Mouse (Mus musculus): Measurements from ENCODE around the gene Gm10643. TPM values are rescaled to one million over a fixed set of nuclear protein-coding genes. Genes with fewer than 3 reads are reported as not detected.

Gene Gm10643
- polyA plus RNA-seq (2012; rRNA removed) = 0.36 and 0.45 TPM in 2 replicates

- TF ChIP-seq CTCF (IDR thresholded peaks at IDR 0.05; ENCODE audit: borderline replicate concordance, control insufficient read depth, extremely low read depth, insufficient read depth, low read length, poor library complexity) = no peak
- TF ChIP-seq POLR2A (IDR thresholded peaks at IDR 0.05; ENCODE audit: control insufficient read depth, extremely low read depth, insufficient read depth, low read length, poor library complexity) = no peak
- Histone ChIP-seq H3K4me1 (replicated peaks; ENCODE audit: control insufficient read depth, insufficient read depth, low read length) (peaks cover 18% of the 10 kb centered on the region), H3K27me3 (ENCODE audit: control insufficient read depth, insufficient read depth, low read length) (no peaks in the 10 kb centered on the region), H3K4me3 (ENCODE audit: control insufficient read depth, insufficient read depth, low read length) (peak within 1 kb of the TSS; percentile 55), H3K27ac (ENCODE audit: control insufficient read depth, insufficient read depth, low read length) (peak within 1 kb of the TSS; percentile 99), H3K36me3 (ENCODE audit: control insufficient read depth, insufficient read depth, low read length) (no peaks in the 10 kb centered on the region)
- no peak for DNase-seq
- WGBS = 65% methylated on average over 1 of the region's 1 CpGs
These were observed at the start of gene Gm10643 for GRCm38 (mm10) chr8:84065037-84065436. Gene Gm10643 (minus strand): TSS chr8:84065137.

GRCm38 (mm10) chr8:84106216-84107040 lies 41.5 kb upstream of the Gm10643 start:
- WGBS = 93% methylated on average over 6 of the region's 6 CpGs
- no peak overlapping the region for H3K27ac ChIP-seq (ENCODE audit: control insufficient read depth, insufficient read depth, low read length)
- H3K36me3 ChIP-seq (ENCODE audit: control insufficient read depth, insufficient read depth, low read length) = no peaks in the 10 kb centered on the region
- H3K4me1 ChIP-seq (replicated peaks; ENCODE audit: control insufficient read depth, insufficient read depth, low read length) = peaks cover 21% of the 10 kb centered on the region
- no peak for DNase-seq
- no peak overlapping the region for H3K4me3 ChIP-seq (ENCODE audit: control insufficient read depth, insufficient read depth, low read length)
- TF ChIP-seq POLR2A (IDR thresholded peaks at IDR 0.05; ENCODE audit: control insufficient read depth, extremely low read depth, insufficient read depth, low read length, poor library complexity) = no peak
- no peak for TF ChIP-seq CTCF (IDR thresholded peaks at IDR 0.05; ENCODE audit: borderline replicate concordance, control insufficient read depth, extremely low read depth, insufficient read depth, low read length, poor library complexity)
- no peaks in the 10 kb centered on the region for H3K27me3 ChIP-seq (ENCODE audit: control insufficient read depth, insufficient read depth, low read length)

GRCm38 (mm10) chr8:84105676-84106075 lies 40.7 kb upstream of the Gm10643 start:
- TF ChIP-seq CTCF (IDR thresholded peaks at IDR 0.05; ENCODE audit: borderline replicate concordance, control insufficient read depth, extremely low read depth, insufficient read depth, low read length, poor library complexity) (no peak), POLR2A (IDR thresholded peaks at IDR 0.05; ENCODE audit: control insufficient read depth, extremely low read depth, insufficient read depth, low read length, poor library complexity) (no peak)
- no peaks in the 10 kb centered on the region for H3K27me3 ChIP-seq (ENCODE audit: control insufficient read depth, insufficient read depth, low read length)
- no peak for DNase-seq
- no peaks in the 10 kb centered on the region for H3K36me3 ChIP-seq (ENCODE audit: control insufficient read depth, insufficient read depth, low read length)
- H3K4me3 ChIP-seq (ENCODE audit: control insufficient read depth, insufficient read depth, low read length) = no peak overlapping the region
- no peak overlapping the region for H3K27ac ChIP-seq (ENCODE audit: control insufficient read depth, insufficient read depth, low read length)
- H3K4me1 ChIP-seq (replicated peaks; ENCODE audit: control insufficient read depth, insufficient read depth, low read length) = peaks cover 21% of the 10 kb centered on the region
- 83% methylated on average over 2 of the region's 2 CpGs for WGBS

- TF ChIP-seq CTCF (IDR thresholded peaks at IDR 0.05; ENCODE audit: borderline replicate concordance, control insufficient read depth, extremely low read depth, insufficient read depth, low read length, poor library complexity) = no peak
- TF ChIP-seq POLR2A (IDR thresholded peaks at IDR 0.05; ENCODE audit: control insufficient read depth, extremely low read depth, insufficient read depth, low read length, poor library complexity) = peak; percentile 57; the same call in 1 of the 2 replicates
- DNase-seq = peak; percentile 99
- Histone ChIP-seq H3K4me1 (replicated peaks; ENCODE audit: control insufficient read depth, insufficient read depth, low read length) (peaks cover 21% of the 10 kb centered on the region), H3K27ac (ENCODE audit: control insufficient read depth, insufficient read depth, low read length) (no peak within 1 kb of the TSS; the same call in 1 of the 2 replicates), H3K36me3 (ENCODE audit: control insufficient read depth, insufficient read depth, low read length) (no peaks in the 10 kb centered on the region), H3K4me3 (ENCODE audit: control insufficient read depth, insufficient read depth, low read length) (peak within 1 kb of the TSS; percentile 62), H3K27me3 (ENCODE audit: control insufficient read depth, insufficient read depth, low read length) (no peaks in the 10 kb centered on the region)
- WGBS = 12% methylated on average over 42 of the region's 42 CpGs
These were observed 40.0 kb upstream of the Gm10643 start, which contains the start of gene Dcaf15 for GRCm38 (mm10) chr8:84104697-84105609. Gene Dcaf15 (minus strand): TSS chr8:84104768.

- under 1% methylated on average over 23 of the region's 29 CpGs for WGBS
- H3K36me3 ChIP-seq (ENCODE audit: control insufficient read depth, insufficient read depth, low read length) = no peaks in the 10 kb centered on the region
- H3K27ac ChIP-seq (ENCODE audit: control insufficient read depth, insufficient read depth, low read length) = no peak overlapping the region; the same call in 1 of the 2 replicates
- TF ChIP-seq CTCF (IDR thresholded peaks at IDR 0.05; ENCODE audit: borderline replicate concordance, control insufficient read depth, extremely low read depth, insufficient read depth, low read length, poor library complexity) = no peak
- no peak for TF ChIP-seq POLR2A (IDR thresholded peaks at IDR 0.05; ENCODE audit: control insufficient read depth, extremely low read depth, insufficient read depth, low read length, poor library complexity)
- peak; percentile 86 for DNase-seq
- H3K4me1 ChIP-seq (replicated peaks; ENCODE audit: control insufficient read depth, insufficient read depth, low read length) = peaks cover 21% of the 10 kb centered on the region
- no peaks in the 10 kb centered on the region for H3K27me3 ChIP-seq (ENCODE audit: control insufficient read depth, insufficient read depth, low read length)
- H3K4me3 ChIP-seq (ENCODE audit: control insufficient read depth, insufficient read depth, low read length) = peak overlapping the region; percentile 62
These were observed 39.3 kb upstream of the Gm10643 start for GRCm38 (mm10) chr8:84104221-84104620.

GRCm38 (mm10) chr8:84103601-84104000 lies 38.7 kb upstream of the Gm10643 start:
- 41% methylated on average over 3 of the region's 3 CpGs for WGBS
- H3K27ac ChIP-seq (ENCODE audit: control insufficient read depth, insufficient read depth, low read length) = no peak overlapping the region
- H3K36me3 ChIP-seq (ENCODE audit: control insufficient read depth, insufficient read depth, low read length) = peaks cover 2% of the 10 kb centered on the region; the same call in 1 of the 2 replicates
- H3K4me3 ChIP-seq (ENCODE audit: control insufficient read depth, insufficient read depth, low read length) = peak overlapping the region; percentile 62
- H3K4me1 ChIP-seq (replicated peaks; ENCODE audit: control insufficient read depth, insufficient read depth, low read length) = peaks cover 21% of the 10 kb centered on the region
- DNase-seq = no peak
- no peaks in the 10 kb centered on the region for H3K27me3 ChIP-seq (ENCODE audit: control insufficient read depth, insufficient read depth, low read length)
- TF ChIP-seq CTCF (IDR thresholded peaks at IDR 0.05; ENCODE audit: borderline replicate concordance, control insufficient read depth, extremely low read depth, insufficient read depth, low read length, poor library complexity) = no peak
- no peak for TF ChIP-seq POLR2A (IDR thresholded peaks at IDR 0.05; ENCODE audit: control insufficient read depth, extremely low read depth, insufficient read depth, low read length, poor library complexity)
